Mouse (Mus musculus): ENCODE measurements around the gene Sh3bp5.

DNA sequence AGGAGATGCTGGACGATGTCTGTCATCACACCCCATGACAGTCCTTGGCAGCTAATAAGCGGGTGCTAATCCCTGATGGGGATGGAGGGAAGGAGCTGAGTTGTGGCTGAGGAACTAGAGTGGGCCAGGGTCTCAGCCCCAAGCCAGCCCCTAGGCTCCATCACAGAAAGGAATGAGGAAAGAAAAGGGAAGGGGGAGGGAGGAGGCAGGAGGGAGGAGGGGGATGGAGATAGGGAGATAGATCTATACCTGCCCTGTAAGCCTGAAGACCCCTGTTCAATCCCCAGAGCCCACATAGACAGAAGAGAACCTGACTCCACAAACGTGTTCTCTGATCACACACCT, 42.4 kb downstream of the Sh3bp5 start:
- TF ChIP-seq FLI1 (IDR thresholded peaks at IDR 0.05; ENCODE audit: low read length) (no peak), GATA1 (IDR thresholded peaks at IDR 0.05; ENCODE audit: borderline replicate concordance, low read length) (no peak)
